Mouse (Mus musculus): Measurements from ENCODE around the gene Gm11541. TPM values are rescaled to one million over a fixed set of nuclear protein-coding genes. Genes with fewer than 3 reads are reported as not detected.
"Not testable (repeated sequence)": the region's sequence is repeated elsewhere in the genome, so short reads cannot be mapped to it uniquely, and the experiment has no call there.

Gene Gm11541
- polyA plus RNA-seq, 1 experiment = not detected

DNA sequence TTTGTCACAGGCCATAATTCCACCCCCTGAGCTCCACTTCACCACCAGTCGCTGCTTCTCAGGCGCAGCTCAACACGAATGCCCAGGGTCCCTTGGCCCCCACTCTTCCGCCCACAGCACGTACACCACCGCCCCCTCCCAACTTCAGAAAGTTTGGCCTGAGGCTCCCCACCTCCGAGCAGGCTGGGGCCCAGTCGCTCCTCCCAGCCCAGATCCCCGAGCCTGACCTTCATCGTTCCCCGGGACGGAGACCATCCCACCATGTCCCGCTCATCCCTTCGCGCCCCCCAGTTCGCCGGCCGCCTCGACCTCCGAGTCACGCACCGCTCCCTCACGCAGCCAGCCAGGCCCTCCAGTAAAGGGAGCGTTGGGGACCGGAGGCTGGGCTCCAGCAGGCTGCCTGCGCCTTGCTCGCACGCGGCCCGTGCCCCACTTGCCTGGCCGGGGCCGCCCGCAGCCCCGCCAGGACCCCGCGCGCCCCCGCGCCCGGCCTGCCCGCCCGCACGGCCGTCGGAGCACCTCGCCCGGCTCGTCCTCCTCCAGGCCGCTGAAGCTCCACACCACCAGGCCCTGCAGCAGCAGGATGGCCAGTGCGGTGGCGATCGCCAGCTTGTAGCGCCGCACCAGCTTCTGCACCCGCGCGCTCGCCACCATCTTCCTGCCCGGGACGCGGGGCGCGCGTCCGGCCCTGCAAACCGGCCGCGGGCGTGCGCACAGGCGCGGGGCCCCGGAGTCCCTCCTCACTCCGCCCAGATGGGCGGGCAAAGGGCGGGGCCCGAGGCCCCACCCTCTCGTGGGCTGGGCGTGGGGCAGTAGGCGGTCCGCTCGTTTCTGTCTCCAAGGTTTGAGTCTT lies 27.3 kb downstream of the Gm11541 start, which contains the start of gene Xylt2:
Xylt2 (minus strand) TSS at position 762 of the 853 bp plus-strand sequence.
- Histone ChIP-seq H3K36me3 (replicated peaks; ENCODE audit: low read length) (peaks cover 10% of the 10 kb centered on the region), H3K4me3 (replicated peaks) (peak within 1 kb of the TSS; percentile 100)
- TF ChIP-seq GATA1 (IDR thresholded peaks at IDR 0.05; ENCODE audit: borderline replicate concordance, low read length) (no peak), FLI1 (IDR thresholded peaks at IDR 0.05; ENCODE audit: low read length) (no peak)

DNA sequence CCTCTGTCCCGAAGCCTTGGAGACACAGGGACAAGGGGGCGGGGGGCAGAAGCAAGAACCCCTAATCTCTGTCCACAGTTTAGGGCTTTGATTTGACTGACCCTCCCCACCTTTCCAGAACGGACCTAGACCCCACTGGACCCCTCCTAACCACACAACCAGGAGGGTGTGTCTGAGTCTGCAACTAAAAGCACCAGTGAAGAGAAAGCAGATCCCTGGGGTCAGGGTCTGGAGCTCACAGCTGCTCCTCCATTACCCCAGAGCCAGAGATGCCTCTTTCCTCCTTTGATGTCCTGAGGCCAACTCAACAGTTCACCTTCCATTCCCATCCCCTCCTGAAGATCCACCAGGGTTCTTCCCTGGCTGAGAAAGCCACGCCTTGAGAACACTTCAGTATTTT lies 28.0 kb downstream of the Gm11541 start:
- H3K4me1 ChIP-seq = peaks cover 60% of the 10 kb centered on the region
- H3K4me3 ChIP-seq (replicated peaks) = peak overlapping the region; percentile 100
- H3K9me3 ChIP-seq = no peaks in the 10 kb centered on the region
- peaks cover 10% of the 10 kb centered on the region for H3K36me3 ChIP-seq (replicated peaks; ENCODE audit: low read length)
- peaks cover 17% of the 10 kb centered on the region for H3K27me3 ChIP-seq (replicated peaks)
- TF ChIP-seq FLI1 (IDR thresholded peaks at IDR 0.05; ENCODE audit: low read length) (no peak), GATA1 (IDR thresholded peaks at IDR 0.05; ENCODE audit: borderline replicate concordance, low read length) (no peak)

More for the DNA sequence above, 27.3 kb downstream of the Gm11541 start, which contains the start of gene Xylt2:
- H3K27me3 ChIP-seq (replicated peaks) = peaks cover 12% of the 10 kb centered on the region
- H3K4me1 ChIP-seq = peaks cover 62% of the 10 kb centered on the region
- no peaks in the 10 kb centered on the region for H3K9me3 ChIP-seq

DNA sequence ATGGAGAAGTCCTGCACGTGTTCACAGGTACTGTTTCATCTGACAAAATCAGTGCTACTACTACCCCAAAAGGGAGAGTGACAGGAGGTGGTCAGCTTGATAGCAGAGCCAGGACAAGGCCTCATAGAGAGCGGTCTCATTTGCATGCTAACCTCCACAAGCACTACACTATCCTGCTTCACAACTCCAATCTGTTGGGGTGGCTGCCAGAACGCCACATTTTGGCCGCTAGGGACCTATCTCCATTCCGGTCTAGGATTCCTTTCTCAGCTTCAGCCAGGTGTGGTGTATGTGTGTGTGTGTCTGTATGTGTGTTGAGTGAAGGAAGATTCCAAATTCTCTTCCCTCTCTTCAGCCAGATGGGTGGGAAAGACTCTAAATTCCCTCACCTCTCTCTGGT lies 28.9 kb downstream of the Gm11541 start:
- no peak for TF ChIP-seq GATA1 (IDR thresholded peaks at IDR 0.05; ENCODE audit: borderline replicate concordance, low read length)

DNA sequence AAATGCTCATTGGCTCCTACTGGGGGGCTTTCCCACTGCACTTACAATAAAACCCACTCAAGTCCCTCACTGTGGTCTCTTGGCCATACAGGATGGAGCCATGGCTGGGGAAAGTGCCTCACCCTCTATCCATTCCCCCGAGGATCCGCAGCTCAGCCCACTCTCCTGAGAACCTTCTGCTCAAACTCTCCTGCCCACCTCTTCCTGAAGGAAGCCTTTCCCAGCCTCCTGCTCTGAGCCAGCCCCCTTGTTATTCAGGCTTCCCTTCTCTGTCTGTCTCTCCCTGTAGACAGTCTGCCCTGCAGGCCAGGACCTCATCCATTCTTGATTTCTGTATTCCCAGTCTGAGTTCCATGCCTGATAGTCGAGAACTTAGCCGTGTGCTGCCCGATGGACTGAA lies 29.3 kb downstream of the Gm11541 start:
- TF ChIP-seq GATA1 (IDR thresholded peaks at IDR 0.05; ENCODE audit: borderline replicate concordance, low read length) = no peak
- TF ChIP-seq FLI1 (IDR thresholded peaks at IDR 0.05; ENCODE audit: low read length) = no peak
- Histone ChIP-seq H3K4me3 (replicated peaks) (peak overlapping the region; percentile 64), H3K9me3 (no peaks in the 10 kb centered on the region), H3K27me3 (replicated peaks) (peaks cover 17% of the 10 kb centered on the region), H3K36me3 (replicated peaks; ENCODE audit: low read length) (peaks cover 20% of the 10 kb centered on the region), H3K4me1 (peaks cover 57% of the 10 kb centered on the region)

More for the DNA sequence above, 28.9 kb downstream of the Gm11541 start:
- peak overlapping the region; percentile 100 for H3K4me3 ChIP-seq (replicated peaks)
- H3K27me3 ChIP-seq (replicated peaks) = peaks cover 17% of the 10 kb centered on the region
- H3K4me1 ChIP-seq = peaks cover 57% of the 10 kb centered on the region
- no peaks in the 10 kb centered on the region for H3K9me3 ChIP-seq
- H3K36me3 ChIP-seq (replicated peaks; ENCODE audit: low read length) = peaks cover 15% of the 10 kb centered on the region

DNA sequence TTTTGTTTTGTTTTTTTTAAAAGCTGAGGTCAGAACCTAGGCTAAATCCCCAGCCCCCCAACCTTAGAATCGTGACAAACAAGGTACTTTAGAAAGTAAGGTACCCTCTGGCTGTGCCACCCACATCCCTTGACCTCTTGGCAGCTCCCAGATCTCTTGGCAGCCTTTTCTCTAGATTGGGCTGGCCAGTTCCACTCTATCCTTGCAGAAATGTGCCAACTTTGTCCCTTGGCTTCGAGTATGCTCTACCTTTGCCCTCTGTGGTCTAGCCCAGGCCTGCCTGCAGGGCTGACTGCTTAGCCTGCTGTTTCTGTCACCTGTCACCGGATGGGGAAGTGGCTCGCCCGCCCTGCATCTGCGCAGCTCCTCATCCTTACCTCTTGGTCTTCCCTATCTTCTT lies 39.0 kb downstream of the Gm11541 start:
- peaks cover 10% of the 10 kb centered on the region; the same call in 1 of the 2 replicates for H3K4me1 ChIP-seq
- no peak overlapping the region for H3K4me3 ChIP-seq (replicated peaks)
- TF ChIP-seq FLI1 (IDR thresholded peaks at IDR 0.05; ENCODE audit: low read length) (no peak), GATA1 (IDR thresholded peaks at IDR 0.05; ENCODE audit: borderline replicate concordance, low read length) (no peak)
- H3K36me3 ChIP-seq (replicated peaks; ENCODE audit: low read length) = peaks cover 96% of the 10 kb centered on the region
- no peaks in the 10 kb centered on the region for H3K9me3 ChIP-seq
- no peaks in the 10 kb centered on the region for H3K27me3 ChIP-seq (replicated peaks)

DNA sequence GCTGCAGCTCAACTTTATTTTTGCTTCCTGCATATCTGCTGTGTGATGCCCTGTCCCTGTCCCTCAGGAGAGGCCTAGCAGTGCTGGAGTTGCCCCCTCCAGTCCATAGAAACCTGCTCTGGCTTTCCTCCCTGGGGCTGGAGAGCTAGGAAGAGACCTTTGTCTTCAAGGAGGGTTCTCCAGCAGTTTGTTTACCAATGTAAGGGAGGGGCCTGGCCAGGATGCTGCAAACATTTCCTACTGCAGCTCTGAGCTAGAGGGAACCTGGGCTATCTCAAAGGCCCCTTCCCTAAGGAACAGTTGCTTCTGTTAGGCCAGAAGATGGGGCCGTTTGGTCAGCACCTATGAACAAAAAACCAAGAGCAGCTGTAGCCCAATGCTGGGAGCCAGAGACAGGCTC lies 43.0 kb downstream of the Gm11541 start:
- H3K4me3 ChIP-seq (replicated peaks) = no peak overlapping the region
- H3K27me3 ChIP-seq (replicated peaks) = no peaks in the 10 kb centered on the region
- TF ChIP-seq FLI1 (IDR thresholded peaks at IDR 0.05; ENCODE audit: low read length) = no peak
- no peak for TF ChIP-seq GATA1 (IDR thresholded peaks at IDR 0.05; ENCODE audit: borderline replicate concordance, low read length)
- no peaks in the 10 kb centered on the region for H3K9me3 ChIP-seq
- H3K4me1 ChIP-seq = peaks cover 11% of the 10 kb centered on the region; the same call in 1 of the 2 replicates
- H3K36me3 ChIP-seq (replicated peaks; ENCODE audit: low read length) = peaks cover 94% of the 10 kb centered on the region

DNA sequence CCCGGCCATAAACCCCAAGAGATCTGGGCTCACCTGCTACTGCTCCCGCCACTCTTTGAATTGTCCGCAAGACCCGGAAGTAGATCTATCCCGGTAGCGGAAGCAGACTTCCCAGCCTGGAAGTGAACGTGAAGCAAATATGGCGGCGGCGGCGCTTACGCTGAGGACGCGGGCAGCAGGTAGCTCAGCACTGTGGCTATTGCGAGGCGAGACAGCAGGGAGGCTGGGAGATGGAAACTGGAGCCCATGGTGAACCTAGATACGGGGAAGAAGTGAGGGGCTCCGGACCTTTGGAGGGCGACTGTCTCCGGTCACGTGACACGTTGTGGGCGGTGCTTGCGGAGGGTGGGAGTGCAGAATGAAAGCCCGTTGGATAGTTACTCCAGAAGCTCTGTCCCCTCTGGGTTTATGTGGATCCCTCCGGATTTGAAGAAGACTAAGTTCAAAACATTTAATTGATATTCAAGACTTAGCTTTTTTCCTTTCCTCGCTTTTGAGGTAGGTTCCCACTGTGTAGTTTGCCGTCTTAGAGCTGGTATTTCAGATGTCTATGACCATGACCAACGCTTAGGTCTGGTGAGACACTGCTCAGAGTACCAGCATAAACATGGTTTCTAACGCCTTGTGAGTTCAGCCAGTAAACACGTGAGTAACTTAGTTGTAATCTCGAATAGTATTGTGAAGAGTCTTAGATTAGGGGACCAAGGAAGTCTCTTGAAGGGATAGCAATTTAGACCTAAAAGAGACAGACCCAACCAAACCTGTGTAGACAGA lies 50.4 kb downstream of the Gm11541 start, which contains the start of the genes Mrpl27 and Eme1:
Mrpl27 (plus strand) TSS at position 105 of the 774 bp plus-strand sequence.
Eme1 (minus strand) TSS at position 302 of the 774 bp plus-strand sequence.
- no peaks in the 10 kb centered on the region for H3K9me3 ChIP-seq
- peak; percentile 64; the same call in 1 of the 2 replicates for TF ChIP-seq FLI1 (IDR thresholded peaks at IDR 0.05; ENCODE audit: low read length)
- no peak for TF ChIP-seq GATA1 (IDR thresholded peaks at IDR 0.05; ENCODE audit: borderline replicate concordance, low read length)
- peaks cover 32% of the 10 kb centered on the region for H3K4me1 ChIP-seq
- H3K4me3 ChIP-seq (replicated peaks) = peak within 1 kb of the TSS; percentile 98
- peaks cover 55% of the 10 kb centered on the region for H3K36me3 ChIP-seq (replicated peaks; ENCODE audit: low read length)
- no peaks in the 10 kb centered on the region for H3K27me3 ChIP-seq (replicated peaks)

DNA sequence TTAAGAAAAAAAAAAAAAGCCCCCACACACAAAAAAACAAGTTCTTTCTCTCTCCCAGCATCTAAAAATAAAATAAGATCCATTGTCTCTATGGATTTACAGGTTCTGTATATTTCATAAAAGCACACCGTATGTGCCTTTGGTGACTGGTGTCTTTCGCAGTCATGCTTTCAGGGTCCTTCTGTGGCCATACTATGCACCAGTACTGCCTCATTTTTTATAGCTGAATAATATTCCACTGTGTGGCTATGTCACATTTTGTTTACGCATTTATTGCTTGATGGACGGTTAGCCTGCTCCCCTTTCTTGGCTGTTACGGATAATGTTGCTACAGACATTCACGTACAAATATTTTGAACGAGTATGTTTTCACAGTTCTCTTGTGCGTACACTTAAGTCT lies 51.3 kb downstream of the Gm11541 start:
- Histone ChIP-seq H3K4me3 (replicated peaks) (peak overlapping the region; percentile 98), H3K36me3 (replicated peaks; ENCODE audit: low read length) (peaks cover 54% of the 10 kb centered on the region), H3K27me3 (replicated peaks) (no peaks in the 10 kb centered on the region)

DNA sequence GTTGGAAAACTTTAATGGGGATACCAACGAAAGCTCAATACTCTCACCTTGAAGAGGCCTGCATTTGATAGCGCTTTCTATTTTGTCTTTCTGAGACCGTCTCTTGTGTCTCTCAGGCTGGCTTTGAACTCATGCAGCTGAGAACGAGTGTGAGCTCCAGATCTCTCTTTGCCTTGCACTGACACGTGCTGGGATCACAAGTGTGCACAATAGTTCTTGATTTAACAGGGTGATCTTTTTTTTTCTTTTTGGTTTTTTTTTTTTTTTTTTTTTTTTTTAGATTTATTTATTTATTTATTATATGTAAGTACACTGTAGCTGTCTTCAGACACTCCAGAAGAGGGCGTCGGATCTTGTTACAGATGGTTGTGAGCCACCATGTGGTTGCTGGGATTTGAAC lies 53.1 kb downstream of the Gm11541 start:
- not testable (repeated sequence) for H3K4me3 ChIP-seq (replicated peaks); H3K27me3 ChIP-seq (replicated peaks); H3K9me3 ChIP-seq
- H3K36me3 ChIP-seq (replicated peaks; ENCODE audit: low read length) = peaks cover 54% of the 10 kb centered on the region
- peaks cover 29% of the 10 kb centered on the region for H3K4me1 ChIP-seq

More for the DNA sequence above, 51.3 kb downstream of the Gm11541 start:
- no peak for TF ChIP-seq GATA1 (IDR thresholded peaks at IDR 0.05; ENCODE audit: borderline replicate concordance, low read length)
- TF ChIP-seq FLI1 (IDR thresholded peaks at IDR 0.05; ENCODE audit: low read length) = no peak
- peaks cover 32% of the 10 kb centered on the region for H3K4me1 ChIP-seq
- no peaks in the 10 kb centered on the region for H3K9me3 ChIP-seq
